Mouse (Mus musculus) layer of hippocampus, postnatal 25 days (tissue): ENCODE data around the gene Camk1. TPM values are rescaled to one million over a fixed set of nuclear protein-coding genes. Genes with fewer than 3 reads are reported as not detected.

Experiments used
- DNase-seq, 2 experiments: peaks; one replicate each; pipeline ENCODE4 v3.0.0; 2022; ENCODE audit warnings: mixed read lengths in 2 of 2, low spot score in 1 of 2; ENCODE audit errors: extremely low spot score in 1 of 2
- total RNA-seq, 2 experiments: library from RNA; stranded (reverse); gene quantifications; 2 replicates each; pipeline ENCODE4 v1.2.3; 2021

Camk1 gene
- total RNA-seq, 2 experiments from 2014 or later: 46.7 to 51.6 TPM

DNA sequence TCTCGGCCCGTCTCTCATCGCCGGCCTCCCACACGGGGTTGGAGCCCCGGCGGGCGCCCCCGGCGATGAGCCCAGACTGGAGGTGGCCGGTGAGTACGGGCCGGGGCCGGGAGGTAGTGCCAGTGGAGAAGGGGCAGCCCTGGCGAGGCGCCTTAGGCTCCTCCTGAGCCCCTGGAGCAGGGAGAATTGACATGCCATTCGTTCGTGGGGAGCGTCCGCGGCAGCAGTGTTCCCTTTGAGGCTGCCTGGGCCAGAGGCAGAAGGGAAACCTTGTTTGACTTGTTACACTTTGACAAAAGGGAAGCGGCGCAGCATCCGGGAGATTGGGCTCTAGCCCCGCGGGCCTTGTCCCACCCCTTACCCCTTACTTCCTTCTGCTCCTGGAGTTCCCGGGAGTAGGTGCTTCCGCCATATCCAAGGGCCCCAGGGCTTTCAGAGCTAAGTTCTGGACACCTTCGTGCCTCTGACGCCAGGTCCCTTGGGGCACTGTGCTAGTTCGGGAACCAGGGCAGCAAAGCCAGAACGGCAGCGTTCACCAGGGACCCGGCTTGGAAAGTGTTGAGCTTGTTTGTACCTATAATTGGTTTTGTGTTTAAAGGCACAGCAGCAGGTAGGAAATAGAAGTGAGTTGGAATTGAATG lies 36.2 kb downstream of the Camk1 start:
- peak; percentile 13 to 26 for DNase-seq

DNA sequence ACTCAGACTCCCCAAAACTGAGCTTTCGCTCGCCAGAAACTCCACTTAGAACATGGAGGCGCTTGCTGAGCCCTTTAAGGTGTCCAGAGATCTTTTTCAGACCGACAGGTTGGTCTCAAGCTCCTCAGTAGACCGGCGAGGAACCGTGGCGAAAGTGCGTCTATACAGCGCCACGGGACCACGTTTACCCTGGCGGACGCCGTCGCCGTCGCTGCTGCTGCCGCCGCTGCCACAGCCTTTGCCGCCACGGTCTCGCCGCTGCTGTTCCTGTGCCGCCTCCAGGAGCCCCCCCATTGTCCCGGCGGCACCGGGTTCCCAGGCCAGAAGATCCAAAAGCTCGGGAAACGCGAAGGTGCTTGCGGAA lies 36.8 kb downstream of the Camk1 start, which contains the start of gene Brpf1:
TSS of gene Brpf1 (plus strand) at position 152 of the 364 bp plus-strand sequence.
- DNase-seq: no peak

DNA sequence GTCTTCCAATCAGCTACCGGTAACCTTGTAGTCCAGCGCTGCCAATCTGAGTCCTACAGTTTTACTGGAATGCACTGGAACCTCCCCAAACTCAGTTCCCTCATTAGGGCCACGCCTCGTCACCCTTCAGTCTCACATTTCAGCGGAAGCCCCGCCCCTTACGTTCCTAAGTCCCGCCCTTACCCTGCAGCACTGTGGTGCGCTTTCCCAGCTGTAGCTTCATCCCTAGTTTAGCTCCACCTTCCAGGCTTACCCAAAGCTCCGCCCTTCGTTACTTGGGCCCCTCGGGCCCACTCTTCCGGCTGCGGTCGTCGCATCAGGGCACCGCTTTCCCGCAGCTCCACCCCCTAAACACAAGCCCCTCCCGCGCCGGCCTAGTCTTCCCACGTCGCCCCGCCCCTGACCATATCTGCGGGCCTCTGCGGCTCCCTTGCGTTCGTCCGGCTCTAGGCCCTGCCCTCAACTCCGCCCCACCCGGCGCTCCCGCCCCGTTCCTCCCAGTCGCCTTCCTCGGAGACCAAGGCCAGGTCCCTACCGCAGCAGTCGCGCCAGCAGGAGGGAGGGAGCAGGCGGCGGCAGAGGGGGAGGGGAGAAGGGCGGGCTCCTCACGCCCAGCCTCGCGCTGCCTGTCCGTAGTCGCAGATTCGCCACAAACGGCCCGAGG lies 37.3 kb downstream of the Camk1 start:
- peak; percentile 90 to 97 for DNase-seq

DNA sequence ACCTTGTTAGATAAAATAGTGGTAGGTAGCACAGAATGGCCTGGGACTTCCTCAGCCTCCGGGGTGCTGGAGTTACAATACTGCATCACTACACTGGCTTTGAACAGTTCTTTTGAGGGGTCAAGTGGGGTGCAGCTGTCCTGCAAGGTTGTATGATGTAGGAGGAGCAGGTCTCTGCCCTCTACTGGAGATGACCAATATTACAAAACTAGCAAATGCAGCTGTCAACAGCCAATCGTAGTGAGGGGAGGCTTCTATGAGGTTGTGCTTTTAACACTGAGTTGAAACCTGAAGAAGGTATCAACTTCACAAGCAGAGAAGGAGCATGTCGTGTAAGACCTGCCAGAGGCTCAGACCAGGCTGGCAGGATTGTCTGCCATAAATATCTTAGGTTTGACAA lies 41.5 kb downstream of the Camk1 start:
- DNase-seq: no peak

DNA sequence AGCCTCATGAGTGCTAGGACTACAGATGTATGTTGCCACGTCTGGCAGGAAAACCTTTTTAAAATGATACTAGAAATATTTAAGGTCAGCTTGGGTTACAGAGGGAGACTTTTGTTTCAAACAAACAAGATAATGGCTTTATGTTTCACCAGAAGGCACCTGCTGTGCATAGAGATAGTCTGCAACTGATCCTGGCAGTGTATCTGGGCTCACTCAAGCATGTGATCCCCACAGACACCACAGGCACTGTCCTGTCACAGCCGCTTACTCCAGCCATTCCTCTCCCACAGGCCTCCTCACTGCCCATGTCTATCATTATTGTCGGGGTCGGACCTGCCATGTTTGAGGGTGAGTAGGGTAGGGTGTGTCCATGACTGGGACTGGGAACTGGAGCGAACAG lies 42.4 kb downstream of the Camk1 start:
- no peak for DNase-seq

DNA sequence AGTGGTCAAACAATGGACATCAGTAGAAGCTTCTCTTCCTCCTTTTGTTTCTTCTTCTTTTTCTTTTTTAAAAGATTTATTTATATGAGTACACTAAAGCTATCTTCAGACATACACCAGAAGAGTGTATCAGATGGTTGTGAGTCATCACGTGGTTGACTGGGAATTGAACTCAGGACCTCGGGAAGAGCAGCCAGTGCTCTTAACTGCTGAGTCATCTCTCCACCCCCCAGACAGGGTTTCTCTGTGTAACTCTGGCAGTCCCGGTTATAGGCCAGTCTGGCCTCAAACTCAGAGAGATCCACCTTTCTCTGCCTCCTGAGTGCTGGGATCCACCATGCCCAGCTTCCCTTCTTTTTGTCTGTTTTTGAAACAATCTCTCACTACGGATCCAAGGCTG lies 47.1 kb downstream of the Camk1 start:
- DNase-seq: no peak

DNA sequence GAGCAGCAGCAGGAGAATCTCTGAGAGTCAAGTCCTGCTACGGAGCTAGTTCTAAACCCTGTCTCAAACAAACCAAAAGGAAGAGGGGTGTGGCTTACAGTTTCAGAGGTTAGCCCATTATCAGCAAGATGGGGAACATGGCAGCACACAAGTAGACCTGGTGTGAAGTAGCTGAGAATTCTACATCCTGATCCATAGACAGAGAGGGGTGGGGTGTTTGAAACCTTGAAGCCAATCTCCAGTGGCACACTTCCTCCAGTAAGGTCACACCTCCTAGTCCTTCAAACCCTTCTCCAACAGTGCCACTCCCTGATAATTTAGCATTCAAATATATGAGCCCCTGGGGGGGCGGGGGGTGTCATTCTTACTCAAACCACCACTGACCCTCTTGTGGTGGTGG lies 47.7 kb downstream of the Camk1 start:
- DNase-seq: no peak

DNA sequence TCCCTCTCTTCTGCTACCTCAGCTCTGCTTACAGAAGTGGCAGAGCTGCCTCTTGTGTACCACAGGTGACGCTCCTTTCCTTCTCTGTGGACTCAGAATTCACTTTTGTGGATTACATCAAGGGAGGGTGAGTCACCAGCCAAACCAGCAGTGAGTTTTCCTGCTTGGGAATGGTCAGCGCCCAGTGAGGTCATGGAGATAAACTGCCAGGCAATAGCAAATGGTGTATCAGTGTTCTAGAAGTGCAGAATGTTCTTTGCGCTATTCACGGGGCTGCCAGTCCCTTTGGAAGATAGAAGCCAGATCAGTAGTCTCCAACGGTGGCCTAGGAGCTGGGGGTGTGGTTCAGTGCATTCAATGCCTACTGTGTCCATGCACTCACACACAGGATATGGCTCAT lies 50.8 kb downstream of the Camk1 start:
- DNase-seq: no peak

DNA sequence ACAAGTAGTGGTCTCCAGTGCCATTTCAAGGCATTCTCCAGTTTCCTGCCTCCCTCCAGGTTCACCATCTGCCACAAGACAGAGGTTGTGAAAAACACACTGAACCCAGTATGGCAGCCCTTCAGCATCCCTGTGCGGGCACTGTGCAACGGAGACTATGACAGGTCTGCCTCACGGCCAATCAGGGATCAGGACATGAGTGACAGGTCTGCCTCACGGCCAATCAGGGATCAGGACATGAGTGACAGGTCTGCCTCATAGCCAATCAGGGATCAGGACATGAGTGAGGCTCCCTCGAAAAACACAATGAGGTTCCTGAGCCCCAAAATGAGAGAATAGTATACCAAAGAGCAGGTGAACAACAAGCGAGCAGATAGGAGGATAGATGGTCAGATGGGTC lies 53.4 kb downstream of the Camk1 start:
- DNase-seq: no peak

DNA sequence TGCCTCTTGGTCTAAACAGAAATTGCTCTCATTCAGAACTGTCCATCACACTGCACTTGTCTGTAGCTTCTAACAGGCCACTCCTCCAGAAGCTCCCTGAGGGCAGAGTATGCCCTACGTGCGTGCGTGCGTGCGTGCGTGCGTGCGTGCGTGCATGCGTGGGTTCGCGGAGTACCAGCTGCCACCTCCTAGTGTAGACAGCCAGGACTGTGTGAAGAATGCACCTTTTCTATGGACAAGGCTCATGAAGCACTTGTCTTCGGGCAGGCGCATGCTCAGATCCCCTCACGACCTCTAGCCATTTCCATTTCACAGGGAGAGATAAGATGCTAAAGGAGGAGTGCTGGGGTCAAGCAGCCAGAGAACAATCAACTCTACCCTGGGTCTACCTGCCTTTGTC lies 54.4 kb downstream of the Camk1 start:
- no peak for DNase-seq

DNA sequence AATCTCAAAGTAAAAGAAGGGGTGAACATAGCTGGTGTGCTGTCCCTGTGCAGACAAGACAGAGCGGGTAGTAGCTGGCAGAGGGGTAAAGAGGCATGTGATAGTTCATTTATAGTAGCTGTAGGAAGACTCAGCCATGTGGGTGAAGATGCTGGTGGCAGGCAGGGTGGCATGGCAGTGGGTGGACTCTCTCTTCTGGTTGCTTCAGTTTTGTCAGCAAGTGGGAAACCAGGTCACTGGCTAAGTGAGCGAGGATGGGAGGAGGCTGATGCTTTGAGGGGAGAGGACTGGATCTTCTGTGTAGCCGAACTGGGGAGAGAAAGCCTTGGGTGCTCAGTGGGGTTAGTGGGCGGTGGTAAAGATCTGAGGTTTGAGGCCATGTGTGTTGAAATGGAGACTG lies 56.5 kb downstream of the Camk1 start:
- DNase-seq: no peak

DNA sequence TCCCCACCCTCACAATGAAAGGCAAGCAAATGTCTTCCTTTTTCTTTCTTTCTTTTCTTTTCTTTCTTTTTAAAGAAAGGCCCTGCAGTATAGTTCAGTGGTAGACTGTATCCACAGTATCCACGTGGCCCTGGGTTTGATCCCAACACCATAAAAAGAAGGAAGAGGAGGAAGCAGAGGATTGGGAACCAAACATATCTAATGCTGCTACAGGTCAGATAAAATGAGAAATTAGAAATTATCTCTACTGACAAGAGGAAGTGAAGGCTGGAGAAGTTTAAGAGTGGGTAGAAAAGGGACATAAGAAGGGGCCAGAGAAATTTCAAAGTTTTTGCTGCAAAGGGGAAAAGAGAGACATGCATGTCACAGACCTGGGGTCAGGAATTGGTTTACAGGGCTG lies 57.5 kb downstream of the Camk1 start:
- DNase-seq: no peak

DNA sequence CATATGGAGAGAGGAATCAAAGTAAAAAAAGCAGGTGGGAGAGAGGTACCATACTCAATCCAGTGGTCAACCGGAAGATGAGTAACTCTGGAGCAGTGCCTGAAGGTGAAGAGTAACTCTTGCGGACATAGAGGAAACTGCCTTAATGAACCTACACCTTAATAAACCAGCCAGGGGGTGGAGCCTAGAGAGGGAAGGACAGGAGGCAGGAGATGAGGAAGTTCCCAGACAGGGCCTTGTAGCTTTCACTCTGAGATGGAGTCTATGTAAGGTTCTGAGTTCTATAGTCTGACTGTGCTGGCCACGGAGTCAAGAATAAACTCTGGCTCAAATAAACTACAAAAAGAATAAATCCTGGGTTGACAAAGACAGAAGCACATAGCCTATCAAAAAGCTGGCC lies 58.9 kb downstream of the Camk1 start:
- no peak for DNase-seq

Other genes starting within 250 kb of the Camk1 start
- 10 to 100 TPM; 73.2 to 84.9 TPM for gene Lhfpl4, start 148.6 kb downstream of the Camk1 start, total RNA-seq
- 10 to 100 TPM; 15.7 to 17.3 TPM for gene Mtmr14, start 106.1 kb downstream of the Camk1 start, total RNA-seq
- 10 to 100 TPM; 17.5 to 18.9 TPM for gene Cpne9, start 61.7 kb downstream of the Camk1 start, total RNA-seq
- 10 to 100 TPM; 32.2 to 35.1 TPM for gene Brpf1, start 36.8 kb downstream of the Camk1 start, total RNA-seq
- gene Ogg1, start 17.0 kb downstream of the Camk1 start, total RNA-seq: 1 to 10 TPM; 7.8 to 8.2 TPM
- gene Tada3, start 33.9 kb upstream of the Camk1 start, total RNA-seq: 10 to 100 TPM; 50.1 to 53.2 TPM
- 100 to 1,000 TPM; 320 to 364 TPM for gene Arpc4, start 34.1 kb upstream of the Camk1 start, total RNA-seq
- 10 to 100 TPM; 13.1 to 20.7 TPM for gene Ttll3, start 45.3 kb upstream of the Camk1 start, total RNA-seq
- gene Rpusd3, start 75.4 kb upstream of the Camk1 start, total RNA-seq: 10 to 100 TPM; 32.7 to 32.9 TPM
- gene Cidec, start 91.8 kb upstream of the Camk1 start, total RNA-seq: not detected
- 10 to 100 TPM; 42.8 to 48.0 TPM for gene Jagn1, start 98.6 kb upstream of the Camk1 start, total RNA-seq
- gene Il17re, start 114.5 kb upstream of the Camk1 start, total RNA-seq: under 1 TPM; 0.22 to 0.52 TPM
- gene Il17rc, start 127.4 kb upstream of the Camk1 start, total RNA-seq: 1 to 10 TPM; 6.0 to 6.3 TPM
- 100 to 1,000 TPM; 104 to 117 TPM for gene Creld1, start 139.3 kb upstream of the Camk1 start, total RNA-seq
- 10 to 100 TPM; 54.7 to 57.0 TPM for gene Prrt3, start 157.9 kb upstream of the Camk1 start, total RNA-seq
- gene Emc3, start 187.7 kb upstream of the Camk1 start, total RNA-seq: 10 to 100 TPM; 76.8 to 85.4 TPM
- 1 to 10 TPM; 1.4 to 2.3 TPM for gene Fancd2, start 187.7 kb upstream of the Camk1 start, total RNA-seq